Mouse (Mus musculus) hindbrain, embryonic 16.5 days (tissue): Measurements from ENCODE around the gene Zfp84. TPM values are rescaled to one million over a fixed set of nuclear protein-coding genes. Genes with fewer than 3 reads are reported as not detected.
"Not testable (repeated sequence)": the region's sequence is repeated elsewhere in the genome, so short reads cannot be mapped to it uniquely, and the experiment has no call there.

Experiments used
- ATAC-seq: fragments of 200-750 bp; cut with Nextera tagmentation; 2 replicates; pipeline ENCODE4 v1.8.0; 2017; ENCODE audit warnings: moderate TSS enrichment, moderate library complexity
- H3K27ac ChIP-seq: fragments of 300-500 bp; sonication (generic); 2 replicates; pipeline ENCODE4 v1.5.1; 2014; ENCODE audit warnings: low read depth, mild to moderate bottlenecking, control low read depth, low read length, moderate library complexity
- H3K27me3 ChIP-seq: fragments of 300-500 bp; sonication (generic); replicated peaks from 2 replicates; pipeline ENCODE4 v1.6.1; 2014; ENCODE audit warnings: low read length; ENCODE audit not compliant: control insufficient read depth, insufficient read depth
- H3K36me3 ChIP-seq: fragments of 300-500 bp; sonication (generic); 2 replicates; pipeline ENCODE4 v1.6.1; 2014; ENCODE audit warnings: mild to moderate bottlenecking, low read length, moderate library complexity, mixed read lengths; ENCODE audit not compliant: control insufficient read depth, insufficient read depth
- H3K4me1 ChIP-seq: fragments of 300-500 bp; sonication (generic); 2 replicates; pipeline ENCODE4 v1.6.1; 2014; ENCODE audit warnings: low read depth, low read length; ENCODE audit not compliant: control insufficient read depth, insufficient read depth
- H3K4me2 ChIP-seq: fragments of 300-500 bp; sonication (generic); 2 replicates; pipeline ENCODE4 v1.6.1; 2014; ENCODE audit warnings: mild to moderate bottlenecking, low read length, control low read depth, moderate library complexity
- H3K4me3 ChIP-seq: fragments of 300-500 bp; sonication (generic); 2 replicates; pipeline ENCODE4 v1.5.1; 2014; ENCODE audit warnings: mild to moderate bottlenecking, low read length, control low read depth, moderate library complexity
- H3K9ac ChIP-seq: fragments of 300-500 bp; sonication (generic); 2 replicates; pipeline ENCODE4 v1.6.1; 2014; ENCODE audit warnings: low read depth, mild to moderate bottlenecking, control low read depth, low read length, moderate library complexity
- H3K9me3 ChIP-seq: fragments of 300-500 bp; sonication (generic); 2 replicates; pipeline ENCODE4 v1.6.1; 2014; ENCODE audit warnings: mild to moderate bottlenecking, low read length, moderate library complexity; ENCODE audit not compliant: control insufficient read depth
- WGBS: fragments of 180-500 bp; shearing (Covaris S2); extraction: QIAGEN DNeasy Blood & Tissue Kit; methylation state at CpG from one replicate; pipeline ENCODE4 v1.1.7; 2014; 5-methylcytosine and 5-hydroxymethylcytosine counted together
- polyA plus RNA-seq: library from polyadenylated mRNA; unstranded; fragments of >200 nt; fragmentation: Nextera tagmentation; extraction: Ambion mirVana; gene quantifications from 2 replicates; pipeline ENCODE4 v1.2.1, GENCODE M21; 2015

Gene Zfp84
- 12.3 and 15.1 TPM in 2 replicates for polyA plus RNA-seq

- peak; percentile 95 for ATAC-seq
- peak within 1 kb of the TSS; percentile 61 for H3K9ac ChIP-seq
- peak within 1 kb of the TSS; percentile 66 for H3K4me2 ChIP-seq
- peaks cover 5% of the 10 kb centered on the region; the same call in 1 of the 2 replicates for H3K36me3 ChIP-seq
- WGBS: under 1% methylated on average over 32 of the region's 32 CpGs
- H3K4me3 ChIP-seq: peak within 1 kb of the TSS; percentile 58
- peak within 1 kb of the TSS; percentile 82 for H3K27ac ChIP-seq
- no peaks in the 10 kb centered on the region for H3K27me3 ChIP-seq
- peaks cover 13% of the 10 kb centered on the region for H3K4me1 ChIP-seq
- H3K9me3 ChIP-seq: no peaks in the 10 kb centered on the region
Observed at GRCm38 (mm10) chr7:29768090-29768900, at the start of gene Zfp84. Gene Zfp84, plus strand, starts transcription at chr7:29768552.

- H3K4me3 ChIP-seq, H3K36me3 ChIP-seq, H3K4me2 ChIP-seq, H3K27me3 ChIP-seq, H3K4me1 ChIP-seq, ATAC-seq, H3K27ac ChIP-seq, H3K9me3 ChIP-seq, H3K9ac ChIP-seq: not testable (repeated sequence)
- WGBS: 32% methylated on average over 16 of the region's 17 CpGs
Observed at GRCm38 (mm10) chr7:29725461-29726142, 42.8 kb upstream of the Zfp84 start.

GRCm38 (mm10) chr7:29726860-29727259, 41.5 kb upstream of the Zfp84 start, which contains the start of gene Catsperg2:
Gene Catsperg2, minus strand, starts transcription at chr7:29727032.
- not testable (repeated sequence) for H3K27me3 ChIP-seq, H3K4me2 ChIP-seq, H3K4me3 ChIP-seq, H3K27ac ChIP-seq, H3K9me3 ChIP-seq, H3K4me1 ChIP-seq, H3K9ac ChIP-seq, H3K36me3 ChIP-seq
- WGBS: 60% methylated on average over 11 of the region's 11 CpGs
- ATAC-seq: peak; percentile 70; the same call in 1 of the 2 replicates

- no peaks in the 10 kb centered on the region for H3K36me3 ChIP-seq
- H3K4me1 ChIP-seq: no peaks in the 10 kb centered on the region
- H3K27ac ChIP-seq: no peak overlapping the region
- no peak overlapping the region for H3K4me3 ChIP-seq
- 94% methylated on average over 2 of the region's 2 CpGs for WGBS
- no peaks in the 10 kb centered on the region for H3K27me3 ChIP-seq
- no peak overlapping the region for H3K4me2 ChIP-seq
- no peak overlapping the region for H3K9ac ChIP-seq
- ATAC-seq: no peak
- H3K9me3 ChIP-seq: peaks cover 5% of the 10 kb centered on the region
Observed at GRCm38 (mm10) chr7:29728055-29728454, 40.3 kb upstream of the Zfp84 start.

GRCm38 (mm10) chr7:29742258-29742657, 26.1 kb upstream of the Zfp84 start:
- Histone ChIP-seq H3K4me3 (no peak overlapping the region), H3K36me3 (no peaks in the 10 kb centered on the region), H3K9me3 (no peaks in the 10 kb centered on the region), H3K4me2 (no peak overlapping the region), H3K4me1 (no peaks in the 10 kb centered on the region), H3K9ac (no peak overlapping the region), H3K27me3 (no peaks in the 10 kb centered on the region), H3K27ac (no peak overlapping the region)
- 85% methylated on average over 3 of the region's 3 CpGs for WGBS
- ATAC-seq: no peak

GRCm38 (mm10) chr7:29760476-29760875, 7.9 kb upstream of the Zfp84 start:
- no peak overlapping the region for H3K4me3 ChIP-seq
- no peak overlapping the region for H3K27ac ChIP-seq
- H3K36me3 ChIP-seq: no peaks in the 10 kb centered on the region
- H3K9ac ChIP-seq: no peak overlapping the region
- H3K9me3 ChIP-seq: 0 out of 2 replicates have a peak, but pooled peaks cover 5% of the 10 kb centered on the region
- H3K4me1 ChIP-seq: no peaks in the 10 kb centered on the region
- 84% methylated on average over 5 of the region's 5 CpGs for WGBS
- no peak for ATAC-seq
- H3K4me2 ChIP-seq: no peak overlapping the region
- H3K27me3 ChIP-seq: no peaks in the 10 kb centered on the region

- no peaks in the 10 kb centered on the region for H3K27me3 ChIP-seq
- H3K9ac ChIP-seq: no peak overlapping the region
- peaks cover 13% of the 10 kb centered on the region for H3K4me1 ChIP-seq
- WGBS: 91% methylated on average over 7 of the region's 7 CpGs
- no peaks in the 10 kb centered on the region for H3K9me3 ChIP-seq
- no peak overlapping the region for H3K4me3 ChIP-seq
- H3K27ac ChIP-seq: no peak overlapping the region
- ATAC-seq: no peak
- H3K4me2 ChIP-seq: no peak overlapping the region
- H3K36me3 ChIP-seq: no peaks in the 10 kb centered on the region
Observed at GRCm38 (mm10) chr7:29764702-29765101, 3.6 kb upstream of the Zfp84 start.

- Histone ChIP-seq H3K4me2 (peak overlapping the region; percentile 64), H3K9ac (peak overlapping the region; percentile 68), H3K27ac (peak overlapping the region; percentile 82), H3K9me3 (no peaks in the 10 kb centered on the region), H3K27me3 (no peaks in the 10 kb centered on the region), H3K4me1 (peaks cover 13% of the 10 kb centered on the region), H3K36me3 (peaks cover 2% of the 10 kb centered on the region; the same call in 1 of the 2 replicates), H3K4me3 (peak overlapping the region; percentile 50)
- ATAC-seq: peak; percentile 54
- WGBS: 1% methylated on average over 15 of the region's 15 CpGs
Observed at GRCm38 (mm10) chr7:29767058-29767686, 1.2 kb upstream of the Zfp84 start.

GRCm38 (mm10) chr7:29768980-29769379, 628 bp downstream of the Zfp84 start:
- H3K4me1 ChIP-seq: peaks cover 13% of the 10 kb centered on the region

More at GRCm38 (mm10) chr7:29768980-29769379, 628 bp downstream of the Zfp84 start:
- Histone ChIP-seq H3K36me3 (peaks cover 8% of the 10 kb centered on the region; the same call in 1 of the 2 replicates), H3K9ac (peak overlapping the region; percentile 61), H3K4me3 (peak overlapping the region; percentile 58), H3K4me2 (peak overlapping the region; percentile 66), H3K27me3 (no peaks in the 10 kb centered on the region), H3K9me3 (no peaks in the 10 kb centered on the region), H3K27ac (no peak overlapping the region)
- WGBS: 6% methylated on average over 10 of the region's 10 CpGs
- no peak for ATAC-seq
